Mouse (Mus musculus): ENCODE data around the gene Gm17467.
"Not testable (repeated sequence)": the region's sequence is repeated elsewhere in the genome, so short reads cannot be mapped to it uniquely, and the experiment has no call there.

Gene Gm17467

DNA sequence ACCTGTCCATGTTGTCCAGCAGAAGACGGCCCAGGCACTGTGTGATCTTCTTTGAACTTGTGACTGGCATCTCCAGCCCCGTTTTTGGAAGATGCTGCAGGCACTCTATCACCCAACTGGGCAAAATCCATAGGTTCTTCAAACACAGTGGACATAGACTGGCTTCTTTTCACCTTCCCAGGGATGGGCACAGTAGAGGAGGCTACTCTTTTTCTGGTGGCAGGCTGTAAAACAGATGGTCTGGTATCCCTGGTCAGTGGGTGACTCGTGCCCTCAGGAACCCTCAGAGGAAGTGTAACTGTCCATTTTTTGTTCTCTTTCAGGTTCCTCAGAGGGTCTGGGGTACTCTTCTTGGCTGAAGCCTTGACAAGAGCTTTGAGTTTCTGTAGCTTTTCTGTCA is at the start of gene Gm17467:
Gene Gm17467 (minus strand): TSS at position 101 of the 400 bp plus-strand sequence.
- DNase-seq (ENCODE audit: low spot score), result not testable (repeated sequence)

All from testis, postnatal 10 days (tissue).